Mouse (Mus musculus) adrenal gland, adult 2 months (tissue): ENCODE measurements around the gene Tmem158. TPM values are rescaled to one million over a fixed set of nuclear protein-coding genes. Genes with fewer than 3 reads are reported as not detected.

Source experiments
- DNase-seq: peaks from one replicate; pipeline ENCODE4 v3.0.0; 2021
- polyA plus RNA-seq: library from polyadenylated mRNA; depleted of rRNA; stranded (reverse); fragments of >200 nt; gene quantifications from 2 replicates; pipeline ENCODE4 v1.2.3, GENCODE M21; 2012; rRNA removed
- total RNA-seq, 2 experiments: library from RNA; stranded (reverse); gene quantifications; 2 replicates each; pipeline ENCODE4 v1.2.3; 2021

Gene Tmem158
- total and polyA plus RNA-seq, 3 experiments = 4.5 to 42.7 (median 11.0) TPM

- DNase-seq = no peak
Measured at GRCm38 (mm10) chr9:123245146-123245545, 15.4 kb downstream of the Tmem158 start.

GRCm38 (mm10) chr9:123243988-123244387, 16.6 kb downstream of the Tmem158 start:
- peak; percentile 69 for DNase-seq

- DNase-seq = no peak
Measured at GRCm38 (mm10) chr9:123241191-123241590, 19.4 kb downstream of the Tmem158 start.

GRCm38 (mm10) chr9:123240751-123241150, 19.8 kb downstream of the Tmem158 start:
- no peak for DNase-seq

DNA sequence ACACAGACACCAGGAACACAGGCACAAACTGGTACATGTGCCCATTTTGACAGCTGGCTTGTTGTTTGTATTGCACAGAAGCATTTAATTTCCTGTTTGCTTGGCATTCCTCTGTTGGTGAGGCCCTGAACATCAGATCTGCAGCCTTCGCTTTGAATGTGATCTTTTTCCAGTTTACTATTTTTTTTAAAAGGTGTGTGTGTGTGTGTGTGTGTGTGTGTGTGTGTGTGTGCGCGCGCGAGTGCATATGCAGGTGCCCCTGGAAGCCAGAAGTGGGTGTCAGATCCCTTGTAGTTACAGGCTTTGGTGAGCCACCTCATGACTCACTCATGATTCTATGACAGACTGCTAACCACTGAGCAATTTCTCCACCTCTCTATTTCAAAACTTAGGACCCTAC, 20.3 kb downstream of the Tmem158 start:
- DNase-seq = no peak

DNA sequence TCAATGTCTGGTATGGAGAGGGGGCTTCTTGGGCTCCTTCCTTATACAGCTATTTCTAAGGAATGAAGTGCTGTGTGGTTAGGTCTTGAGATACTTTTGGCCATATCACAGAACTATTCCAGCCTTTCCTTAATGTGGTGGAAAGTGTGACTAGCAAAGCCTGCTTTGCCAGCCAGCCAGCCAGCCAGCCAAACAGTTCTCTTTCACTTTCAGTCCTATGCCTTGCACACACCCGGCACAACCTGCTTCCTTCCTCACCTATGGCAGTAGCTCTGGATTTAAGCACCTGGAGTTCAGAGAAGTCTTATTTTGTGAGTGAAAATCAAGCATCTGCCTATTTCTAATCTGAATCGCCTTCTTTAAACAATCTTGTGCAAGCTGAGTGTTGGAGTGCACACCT, 20.9 kb downstream of the Tmem158 start:
- DNase-seq = no peak

DNA sequence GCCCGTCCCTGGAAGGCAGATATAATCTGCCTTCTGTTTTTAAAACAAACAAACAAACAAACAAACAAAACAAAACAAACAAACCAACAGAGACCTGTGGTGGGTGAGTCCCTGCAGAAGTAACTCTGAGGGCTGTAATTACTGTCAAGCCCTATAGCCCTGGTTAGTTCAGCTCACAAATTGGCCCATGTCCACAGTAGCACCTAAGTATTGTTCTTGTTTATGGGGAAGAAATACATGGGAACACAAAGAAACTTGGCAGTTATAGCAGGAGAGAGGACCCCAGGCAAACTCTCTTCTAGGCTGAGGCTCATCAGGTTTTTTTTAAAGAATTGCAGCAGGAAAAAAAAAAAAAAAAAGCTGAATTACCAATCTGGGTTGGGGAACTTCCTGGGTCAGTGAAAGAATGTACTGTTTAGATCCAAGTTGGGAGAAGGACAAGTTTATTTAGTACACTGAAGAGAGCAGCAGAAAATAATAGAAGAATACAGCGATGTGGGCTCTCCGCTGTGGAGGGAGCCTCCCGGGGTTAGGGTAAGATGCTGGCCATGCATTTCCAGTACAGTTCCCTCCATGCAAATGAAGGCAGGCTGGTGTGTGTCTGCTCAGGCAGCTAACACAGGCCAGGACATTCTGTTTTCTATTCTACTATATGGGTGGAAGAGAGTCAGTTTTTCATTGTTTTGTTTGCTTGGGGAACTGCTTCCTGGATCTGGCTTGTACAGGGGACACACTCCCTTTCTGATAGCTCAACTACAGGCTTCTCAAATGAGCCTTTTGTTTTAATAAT, 22.1 kb downstream of the Tmem158 start:
- DNase-seq = no peak

GRCm38 (mm10) chr9:123237739-123238138, 22.8 kb downstream of the Tmem158 start:
- DNase-seq = peak; percentile 41

- no peak for DNase-seq
Measured at GRCm38 (mm10) chr9:123235621-123236020, 24.9 kb downstream of the Tmem158 start.

DNA sequence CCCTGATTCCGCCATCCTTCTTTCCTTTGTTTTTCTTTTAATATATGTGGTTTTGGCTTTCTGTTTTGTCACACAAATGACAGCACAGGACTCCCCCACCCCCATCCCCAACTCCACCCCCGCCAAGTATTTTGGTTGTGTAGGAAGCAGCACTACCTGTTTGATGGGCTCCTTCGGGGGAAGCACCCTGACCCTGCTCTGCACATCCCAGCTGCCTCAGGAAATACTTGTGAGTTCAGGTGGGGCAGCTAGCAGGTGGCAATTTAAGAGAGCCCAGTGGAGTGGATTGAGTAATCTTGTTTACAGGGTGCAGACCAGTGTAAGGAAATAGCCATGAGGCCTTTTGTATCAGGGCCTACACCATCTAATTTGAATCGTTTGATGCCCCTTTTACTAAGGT, 30.7 kb downstream of the Tmem158 start:
- no peak for DNase-seq

DNA sequence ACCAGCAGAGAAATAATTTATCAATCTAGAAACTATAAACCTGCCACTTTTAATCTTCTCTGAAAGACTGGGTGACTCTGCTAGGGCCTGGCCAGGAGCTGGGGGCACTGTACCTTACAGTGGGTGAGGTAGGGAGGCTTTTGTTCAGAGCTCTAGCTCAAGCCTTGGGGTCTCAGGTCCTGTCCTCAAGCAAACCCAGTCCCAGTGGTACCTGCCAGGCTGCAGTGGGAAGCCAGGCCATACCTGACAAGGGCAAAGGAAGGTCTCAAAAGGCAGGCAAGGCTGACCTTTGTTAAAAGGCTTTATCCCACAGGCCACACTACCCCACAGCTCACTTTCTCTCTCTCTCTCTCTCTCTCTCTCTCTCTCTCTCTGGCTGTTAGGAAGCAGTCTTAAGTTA, 31.9 kb downstream of the Tmem158 start:
- DNase-seq = no peak

DNA sequence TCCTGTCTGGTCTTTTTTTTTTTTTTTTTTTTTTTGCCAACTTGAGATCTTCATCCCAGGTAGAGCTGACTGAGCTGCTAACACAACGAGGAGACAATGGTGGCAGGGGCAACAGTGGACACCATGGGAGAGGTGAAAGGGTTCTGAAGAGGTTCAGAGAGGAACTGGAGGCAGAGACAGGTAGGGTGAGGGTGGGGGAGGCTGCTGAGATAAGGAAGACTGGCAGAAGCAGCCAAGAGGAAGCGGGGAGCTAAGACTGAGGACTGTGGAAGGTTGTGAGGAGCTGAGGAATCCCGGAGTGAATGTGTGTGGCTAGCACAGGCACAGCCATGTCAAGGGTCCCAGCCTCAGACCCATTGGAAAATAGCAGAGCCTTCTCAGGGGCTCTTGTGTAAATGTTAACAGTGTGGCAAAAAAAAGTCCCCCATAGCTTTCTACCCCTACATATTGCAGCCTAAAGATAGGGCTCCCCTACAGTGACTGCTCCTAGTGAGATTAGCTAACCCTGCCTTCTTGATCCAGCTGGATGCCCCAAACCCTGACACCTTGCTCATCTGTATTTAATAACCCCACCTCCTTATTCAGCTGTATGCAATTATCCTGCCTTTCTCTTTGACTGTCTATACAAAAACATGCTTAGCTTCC, 33.3 kb downstream of the Tmem158 start:
- no peak for DNase-seq

DNA sequence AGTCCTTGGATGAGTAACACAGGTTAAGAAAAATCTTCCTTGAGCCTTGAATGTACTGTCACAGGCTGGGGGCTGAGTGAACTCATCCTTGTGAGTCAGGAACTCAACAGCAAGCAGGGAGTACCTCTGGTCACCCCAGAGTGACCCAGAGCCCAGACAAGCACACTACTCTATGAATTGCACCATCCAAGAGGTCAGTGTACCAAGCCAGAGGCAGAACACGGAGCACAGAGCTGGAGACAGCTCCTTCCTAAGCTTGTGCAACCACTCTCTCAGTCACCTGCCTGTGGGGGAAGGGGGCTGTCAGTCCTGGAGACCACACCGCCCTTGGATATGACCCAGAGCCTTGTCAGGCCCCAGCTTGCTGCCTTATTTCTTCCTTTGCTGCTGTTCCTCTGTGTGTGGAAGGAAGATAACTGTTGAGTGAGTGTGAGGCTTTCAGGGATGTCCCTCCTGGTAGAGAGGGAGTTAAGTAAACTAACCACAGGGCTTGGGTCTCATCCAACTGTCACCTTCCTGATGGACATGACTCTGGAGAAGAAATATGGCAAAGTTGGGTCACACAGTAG, 35.6 kb downstream of the Tmem158 start:
- DNase-seq = no peak

- DNase-seq = no peak
Measured at GRCm38 (mm10) chr9:123219826-123220225, 40.7 kb downstream of the Tmem158 start.

- peak; percentile 11 for DNase-seq
Measured at GRCm38 (mm10) chr9:123215621-123216440, 44.7 kb downstream of the Tmem158 start, which contains the start of gene Cdcp1. Cdcp1 (minus strand) TSS chr9:123216038.

DNA sequence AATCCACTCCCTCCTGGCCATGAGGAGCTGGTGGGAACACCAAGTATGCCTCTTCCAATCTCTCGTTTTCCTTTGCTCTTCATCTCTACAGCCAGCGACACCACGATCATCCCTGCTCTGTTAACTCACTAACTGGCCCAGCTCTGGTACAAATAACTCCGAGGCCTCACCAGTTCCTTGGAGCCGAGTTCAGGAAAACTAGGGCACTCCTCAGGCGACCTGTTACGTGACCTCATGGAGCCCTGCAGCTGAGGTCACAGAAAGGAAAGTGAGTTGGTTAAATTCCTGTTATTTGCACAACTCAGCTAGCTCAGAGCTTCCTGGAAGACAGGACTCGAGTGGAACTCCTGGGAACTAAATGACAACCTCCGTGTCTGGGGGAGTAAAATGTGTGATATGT, 47.2 kb downstream of the Tmem158 start:
- no peak for DNase-seq

Other genes with a start within 250 kb of the Tmem158 start
- 10 to 100 TPM; 16.1 to 17.9 TPM for gene Tmem42, start 239.4 kb downstream of the Tmem158 start, total RNA-seq
- gene Tmem42, start 239.4 kb downstream of the Tmem158 start, polyA plus RNA-seq = 34.4 and 39.2 TPM in 2 replicates
- gene Tgm4, start 226.0 kb downstream of the Tmem158 start, total RNA-seq = under 1 TPM; 0.45 to 0.52 TPM
- gene Tgm4, start 226.0 kb downstream of the Tmem158 start, polyA plus RNA-seq = 0.13 and 0.26 TPM in 2 replicates
- 10 to 100 TPM; 62.8 to 83.5 TPM for gene Zdhhc3, start 147.6 kb downstream of the Tmem158 start, total RNA-seq
- 221 and 236 TPM in 2 replicates for gene Zdhhc3, start 147.6 kb downstream of the Tmem158 start, polyA plus RNA-seq
- 10 to 100 TPM; 29.6 to 39.3 TPM for gene Exosc7, start 147.5 kb downstream of the Tmem158 start, total RNA-seq
- 7.5 and 7.6 TPM in 2 replicates for gene Exosc7, start 147.5 kb downstream of the Tmem158 start, polyA plus RNA-seq
- gene Clec3b, start 109.8 kb downstream of the Tmem158 start, total RNA-seq = 10 to 100 TPM; 27.6 to 47.5 TPM
- gene Clec3b, start 109.8 kb downstream of the Tmem158 start, polyA plus RNA-seq = 34.0 and 58.3 TPM in 2 replicates
- under 1 TPM; 0.14 to 0.17 TPM for gene Cdcp1, start 44.7 kb downstream of the Tmem158 start, total RNA-seq
- 0.06 and 0.08 TPM in 2 replicates for gene Cdcp1, start 44.7 kb downstream of the Tmem158 start, polyA plus RNA-seq
- gene Lars2, start 106.2 kb upstream of the Tmem158 start, total RNA-seq = 10 to 100 TPM; 40.0 to 81.2 TPM
- 45.6 and 59.1 TPM in 2 replicates for gene Lars2, start 106.2 kb upstream of the Tmem158 start, polyA plus RNA-seq
- 10 to 100 TPM; 28.7 to 33.0 TPM for gene Limd1, start 217.9 kb upstream of the Tmem158 start, total RNA-seq
- gene Limd1, start 217.9 kb upstream of the Tmem158 start, polyA plus RNA-seq = 30.2 and 48.8 TPM in 2 replicates